Mouse (Mus musculus): ENCODE measurements around the gene Gna14.

DNA sequence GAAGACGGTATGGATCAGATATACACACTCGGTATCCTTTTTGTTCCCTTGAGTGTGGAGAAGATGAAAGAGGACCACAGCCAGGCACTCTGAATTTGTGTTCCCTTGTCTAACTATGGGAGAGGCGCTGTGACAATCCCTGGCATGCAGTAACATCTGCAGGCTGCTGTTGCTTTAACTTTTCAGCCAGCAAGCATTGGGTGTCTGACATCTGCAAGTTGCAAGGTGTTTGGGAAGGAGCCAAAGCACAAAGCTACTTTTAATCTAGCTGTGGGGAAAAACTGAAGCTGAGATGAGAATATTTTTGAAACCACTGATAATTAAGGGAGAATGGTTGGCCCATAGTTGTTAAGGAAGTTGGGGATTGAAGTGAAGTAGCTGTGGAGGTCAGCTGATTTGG, 83.0 kb downstream of the Gna14 start:
- no peak for TF ChIP-seq POLR2A (IDR thresholded peaks at IDR 0.05; ENCODE audit: insufficient read depth, low read depth, low read length)
- TF ChIP-seq EP300 (IDR thresholded peaks at IDR 0.05; ENCODE audit: insufficient read depth, low read depth, low read length): no peak

Measured in heart, adult 2 months (tissue).